Mouse (Mus musculus) bone marrow macrophage, adult 2 months (primary cell): ENCODE data around the gene Fasn.

Experiments used
- CTCF ChIP-seq: IDR thresholded peaks from 2 replicates; pipeline ENCODE4 v1.5.1; 2012; ENCODE audit warnings: low read depth, mild to moderate bottlenecking, low read length, moderate library complexity
- POLR2A ChIP-seq: IDR thresholded peaks from 2 replicates; pipeline ENCODE4 v1.6.1; 2012; ENCODE audit warnings: mild to moderate bottlenecking, low read depth, low read length, borderline replicate concordance

- TF ChIP-seq CTCF (no peak), POLR2A (no peak)
Observed at GRCm38 (mm10) chr11:120789355-120789754, 35.0 kb downstream of the Fasn start.
